Mouse (Mus musculus) E14TG2a.4 (cell line): ENCODE measurements around the gene Lzts2.
A peak's percentile ranks its signal among the peaks of the same experiment; 100 is the strongest.

ENCODE experiments used
- H3K27me3 ChIP-seq: 2 replicates; pipeline ENCODE4 v1.6.1; 2014; ENCODE audit warnings: low read length, control low read depth; ENCODE audit not compliant: insufficient read depth
- H3K36me3 ChIP-seq: 2 replicates; pipeline ENCODE4 v1.6.1; 2014; ENCODE audit warnings: low read length, control low read depth; ENCODE audit not compliant: insufficient read depth
- H3K4me1 ChIP-seq: replicated peaks from 2 replicates; pipeline ENCODE4 v1.6.1; 2014; ENCODE audit warnings: low read depth, low read length, control low read depth
- H3K4me3 ChIP-seq: replicated peaks from 2 replicates; pipeline ENCODE4 v1.5.1; 2014; ENCODE audit warnings: mild to moderate bottlenecking, low read length
- H3K9me3 ChIP-seq: 2 replicates; pipeline ENCODE4 v1.6.1; 2014; ENCODE audit warnings: low read length, control low read depth
- CTCF ChIP-seq: conservative IDR thresholded peaks from 2 replicates; pipeline ENCODE4 v1.5.1; 2014; ENCODE audit warnings: low read length
- NANOG ChIP-seq: IDR thresholded peaks from 2 replicates; pipeline ENCODE4 v1.6.1; 2014; ENCODE audit warnings: borderline replicate concordance, low read length, mixed read lengths
- POU5F1 ChIP-seq: IDR thresholded peaks from 2 replicates; pipeline ENCODE4 v1.6.1; 2014; ENCODE audit warnings: low read length, borderline replicate concordance

Lzts2 gene

DNA sequence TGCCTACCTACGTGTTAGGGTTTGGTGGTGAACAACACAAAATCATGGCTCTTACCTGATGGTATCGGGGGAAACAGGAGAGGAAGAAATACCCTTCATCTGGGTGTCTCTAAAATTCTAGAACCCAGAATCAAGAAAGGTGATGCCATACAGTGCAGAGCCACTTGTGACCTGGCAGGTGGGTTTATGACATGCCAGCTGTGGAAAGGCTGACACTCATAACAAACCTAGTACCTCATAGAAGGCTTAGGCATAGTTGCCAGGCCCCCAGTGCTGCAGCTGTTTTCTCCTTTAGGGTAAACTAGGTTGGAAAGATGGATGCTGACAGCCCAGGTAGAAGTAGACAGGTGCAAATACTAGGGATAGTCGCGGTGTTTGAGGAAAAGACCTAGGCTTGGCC is 29.8 kb upstream of the Lzts2 start:
- H3K36me3 ChIP-seq, result peaks cover 41% of the 10 kb centered on the region
- H3K4me1 ChIP-seq, result peaks cover 11% of the 10 kb centered on the region
- TF ChIP-seq NANOG (no peak), CTCF (no peak), POU5F1 (no peak)
- H3K27me3 ChIP-seq, result peaks cover 21% of the 10 kb centered on the region
- H3K4me3 ChIP-seq, result no peak overlapping the region
- no peaks in the 10 kb centered on the region for H3K9me3 ChIP-seq

DNA sequence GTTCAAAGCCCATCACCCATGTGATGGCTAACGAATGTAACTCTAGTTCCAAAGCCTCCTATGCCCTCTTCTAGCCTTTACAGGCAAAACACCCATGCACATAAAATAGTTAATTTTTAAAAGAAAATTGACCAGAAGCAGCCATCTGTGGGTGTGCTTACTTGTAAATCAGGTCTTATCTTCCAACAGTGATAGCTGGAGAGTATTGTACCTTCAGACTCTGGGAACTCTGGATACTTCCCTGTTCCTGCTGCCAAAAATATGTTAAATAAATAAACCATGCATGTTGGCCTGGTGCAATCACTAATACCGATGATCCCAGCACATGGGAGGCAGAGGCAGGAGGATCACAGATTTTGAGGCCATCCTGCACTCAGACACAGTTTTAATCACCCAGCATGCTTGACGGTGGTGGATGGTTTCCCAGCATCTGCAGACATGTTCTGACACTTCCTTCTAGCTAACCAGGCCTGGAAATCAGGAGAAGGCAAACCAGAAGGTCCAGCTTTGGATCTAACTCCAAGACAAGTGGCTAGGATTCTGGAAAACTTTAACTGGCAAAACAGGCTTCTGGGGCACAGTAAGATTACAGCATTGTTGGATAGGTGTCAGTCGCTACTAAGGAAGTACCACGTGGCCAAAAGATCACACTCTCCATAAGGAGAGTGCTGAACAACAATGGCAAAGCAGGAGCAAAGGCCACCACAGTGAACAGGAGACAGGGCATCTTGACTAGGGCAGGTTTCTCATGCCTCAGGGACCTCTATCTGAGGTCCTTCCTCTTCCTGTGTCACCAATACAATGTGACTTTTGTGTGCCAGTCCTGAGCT is 28.8 kb upstream of the Lzts2 start:
- Histone ChIP-seq H3K27me3 (peaks cover 31% of the 10 kb centered on the region), H3K9me3 (no peaks in the 10 kb centered on the region), H3K36me3 (peaks cover 31% of the 10 kb centered on the region), H3K4me1 (peaks cover 20% of the 10 kb centered on the region), H3K4me3 (no peak overlapping the region)
- TF ChIP-seq NANOG (no peak), POU5F1 (no peak), CTCF (no peak)

DNA sequence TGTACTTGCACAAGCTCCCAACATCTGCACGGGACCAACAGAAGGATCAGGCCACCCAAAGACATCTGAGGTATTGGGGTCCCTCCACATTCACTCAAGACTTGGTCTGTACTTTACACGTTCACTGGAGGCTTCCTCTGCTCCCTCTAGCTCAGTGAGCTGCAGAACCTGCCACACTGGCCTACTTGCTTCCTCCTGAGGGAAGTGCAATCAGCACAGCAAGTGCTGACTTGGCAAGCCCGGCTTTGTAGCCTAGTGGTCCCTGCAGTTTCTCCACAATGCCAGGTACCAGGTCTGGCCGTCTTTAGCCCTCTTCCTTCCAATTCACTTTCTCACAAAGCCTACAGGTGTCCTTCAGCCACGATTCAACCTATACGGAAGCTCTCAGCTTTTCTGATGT is 27.2 kb upstream of the Lzts2 start:
- TF ChIP-seq CTCF (no peak), NANOG (no peak), POU5F1 (no peak)
- peaks cover 39% of the 10 kb centered on the region for H3K27me3 ChIP-seq
- no peaks in the 10 kb centered on the region for H3K9me3 ChIP-seq
- peaks cover 15% of the 10 kb centered on the region for H3K36me3 ChIP-seq
- H3K4me1 ChIP-seq, result peaks cover 36% of the 10 kb centered on the region
- H3K4me3 ChIP-seq, result no peak overlapping the region

DNA sequence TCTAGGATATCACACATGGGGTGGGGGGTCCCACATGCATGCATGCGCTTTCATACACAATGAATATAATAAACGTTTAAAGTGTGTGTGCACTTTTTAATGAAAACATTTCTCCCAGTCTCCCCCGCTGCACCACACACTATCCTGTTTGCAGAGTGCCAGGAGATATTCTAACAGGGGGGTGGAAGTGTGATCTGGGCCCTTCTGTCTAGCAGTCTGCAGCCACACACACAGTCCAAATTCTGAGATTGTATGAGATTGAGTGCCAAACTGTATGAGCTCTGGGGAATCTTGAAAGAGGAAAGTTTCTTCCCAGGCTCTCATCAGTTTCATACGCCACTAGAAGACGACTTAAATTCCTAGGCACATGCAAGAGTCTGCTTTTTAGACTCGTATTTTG is 26.4 kb upstream of the Lzts2 start:
- Histone ChIP-seq H3K9me3 (no peaks in the 10 kb centered on the region), H3K27me3 (peaks cover 39% of the 10 kb centered on the region), H3K4me1 (peaks cover 45% of the 10 kb centered on the region), H3K4me3 (no peak overlapping the region), H3K36me3 (peaks cover 6% of the 10 kb centered on the region)
- TF ChIP-seq CTCF (no peak), NANOG (no peak), POU5F1 (no peak)

DNA sequence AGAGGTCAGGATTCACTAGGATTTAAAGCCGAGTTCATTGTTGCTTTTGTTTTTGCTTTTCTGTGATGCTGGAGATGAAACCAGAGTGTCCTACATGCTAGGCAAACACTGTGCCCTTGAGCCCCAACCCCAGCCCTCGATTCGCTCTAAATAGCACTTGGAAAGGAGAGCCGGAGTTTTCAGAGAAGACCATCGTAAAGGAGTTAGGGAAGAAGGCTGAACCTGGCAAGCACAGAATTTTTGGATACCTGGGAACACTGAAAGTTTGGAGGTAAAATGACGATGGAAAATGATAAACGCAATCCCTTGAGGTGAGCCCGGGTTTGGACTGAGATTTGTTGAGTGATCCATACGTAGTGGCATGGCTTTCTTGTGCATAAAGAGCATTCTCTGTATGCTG is 25.9 kb upstream of the Lzts2 start:
- peaks cover 48% of the 10 kb centered on the region for H3K4me1 ChIP-seq
- H3K4me3 ChIP-seq, result peak overlapping the region; percentile 85; the same call in 1 of the 2 replicates
- H3K27me3 ChIP-seq, result peaks cover 39% of the 10 kb centered on the region
- 0 out of 2 replicates have a peak, but pooled peaks cover 3% of the 10 kb centered on the region for H3K36me3 ChIP-seq
- H3K9me3 ChIP-seq, result no peaks in the 10 kb centered on the region
- no peak for TF ChIP-seq CTCF
- TF ChIP-seq NANOG, result no peak
- TF ChIP-seq POU5F1, result no peak

DNA sequence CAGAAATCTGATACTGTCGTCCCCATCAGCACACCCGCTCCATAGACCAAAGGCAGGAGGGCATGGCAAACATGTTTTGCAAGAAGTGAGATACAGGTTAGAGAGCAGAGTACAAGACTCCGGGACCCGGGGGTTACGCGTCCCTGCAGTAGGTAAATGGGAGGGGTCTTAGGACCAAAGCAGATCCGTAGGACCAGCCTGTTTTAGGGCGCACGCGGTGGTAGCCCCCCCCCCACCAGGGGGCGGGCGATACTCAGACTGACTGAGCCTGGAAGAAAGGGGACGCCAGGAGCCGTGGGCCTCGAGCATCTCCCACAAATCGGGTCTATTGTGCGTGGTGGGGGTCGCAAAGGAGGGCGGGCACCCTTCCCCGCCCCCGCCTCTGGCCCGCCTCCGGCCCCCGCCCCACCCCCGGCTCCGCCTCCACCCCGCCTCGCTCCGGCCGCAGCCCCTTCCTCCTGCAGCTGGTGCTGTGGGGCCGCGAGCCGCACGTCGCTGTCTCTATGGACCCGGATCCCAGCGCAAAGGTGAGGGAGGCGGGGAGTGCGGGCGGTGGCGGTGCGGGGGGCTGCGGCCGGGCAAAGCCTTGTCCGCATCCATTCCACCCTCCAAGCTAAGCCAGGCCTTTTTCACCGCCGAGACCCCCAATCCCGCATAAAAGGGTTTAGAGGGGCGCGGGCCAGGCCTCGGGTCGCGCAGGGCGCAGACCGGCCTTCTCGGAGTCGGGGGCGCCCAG is 25.2 kb upstream of the Lzts2 start, which contains the start of gene Sema4g:
Gene Sema4g (plus strand): TSS at position 271 of the 736 bp plus-strand sequence.
- H3K36me3 ChIP-seq, result no peaks in the 10 kb centered on the region
- no peaks in the 10 kb centered on the region for H3K9me3 ChIP-seq
- peak within 1 kb of the TSS; percentile 85 for H3K4me3 ChIP-seq
- H3K27me3 ChIP-seq, result peaks cover 39% of the 10 kb centered on the region
- TF ChIP-seq POU5F1, result no peak
- TF ChIP-seq NANOG, result no peak
- peak; percentile 20 for TF ChIP-seq CTCF
- peaks cover 48% of the 10 kb centered on the region for H3K4me1 ChIP-seq

DNA sequence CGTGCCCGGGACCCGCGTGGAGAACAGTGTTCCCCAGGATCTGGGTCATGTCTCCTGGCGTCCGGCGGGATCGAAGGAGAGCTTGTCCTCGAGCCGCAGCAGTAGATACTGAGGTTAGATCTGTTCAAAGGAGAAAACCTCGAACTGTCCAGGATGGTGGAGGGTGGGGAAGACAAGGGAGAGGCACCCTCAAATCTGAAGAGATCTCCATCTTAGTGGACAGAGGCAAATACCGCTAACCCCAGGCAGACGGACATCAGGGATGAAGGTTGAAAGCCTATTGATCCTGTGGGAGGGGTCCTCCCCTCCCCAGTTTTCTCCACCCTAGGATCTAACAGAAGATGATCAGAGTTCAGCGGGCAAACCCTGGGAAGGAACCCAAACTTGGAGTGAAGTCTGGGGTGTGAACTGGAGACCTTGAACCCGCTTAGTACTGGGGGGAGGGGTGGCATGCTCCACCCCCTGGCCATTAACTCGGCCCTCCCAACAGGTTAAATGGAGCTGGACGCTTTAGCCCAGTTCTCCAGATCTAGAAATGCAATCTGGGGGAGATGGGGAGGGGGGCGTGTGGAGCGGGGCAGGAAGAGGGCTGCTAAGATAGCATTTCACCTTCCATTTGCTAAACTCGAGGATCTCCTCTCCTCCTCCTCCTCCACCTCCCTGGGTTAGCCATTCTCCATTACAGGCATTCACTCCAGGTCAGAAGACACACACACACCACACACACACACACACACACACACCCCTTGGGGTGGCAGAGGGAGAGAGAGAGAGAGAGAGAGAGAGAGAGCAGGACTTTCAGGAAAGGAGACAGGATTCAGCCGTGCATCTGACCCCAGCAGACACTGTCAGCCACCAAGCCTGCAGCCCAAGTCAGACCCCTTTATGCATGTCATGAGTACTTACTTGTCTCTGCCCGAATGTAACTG is 24.4 kb upstream of the Lzts2 start:
- Histone ChIP-seq H3K27me3 (peaks cover 39% of the 10 kb centered on the region), H3K4me3 (peak overlapping the region; percentile 85), H3K4me1 (peaks cover 48% of the 10 kb centered on the region), H3K36me3 (0 out of 2 replicates have a peak, but pooled peaks cover 5% of the 10 kb centered on the region), H3K9me3 (no peaks in the 10 kb centered on the region)
- TF ChIP-seq NANOG, result no peak
- TF ChIP-seq POU5F1, result no peak
- no peak for TF ChIP-seq CTCF
